Mouse (Mus musculus) ovary, adult 18-20 months (tissue): ENCODE measurements around the gene Nek10.
"Not testable (repeated sequence)": the region's sequence is repeated elsewhere in the genome, so short reads cannot be mapped to it uniquely, and the experiment has no call there.

Experiments used
- DNase-seq: peaks from one replicate; pipeline ENCODE4 v3.0.0; 2022; ENCODE audit warnings: low spot score, mixed read lengths

Gene Nek10

GRCm38 (mm10) chr14:14870463-14870862 is 67.2 kb downstream of the Nek10 start:
- DNase-seq: no peak

DNA sequence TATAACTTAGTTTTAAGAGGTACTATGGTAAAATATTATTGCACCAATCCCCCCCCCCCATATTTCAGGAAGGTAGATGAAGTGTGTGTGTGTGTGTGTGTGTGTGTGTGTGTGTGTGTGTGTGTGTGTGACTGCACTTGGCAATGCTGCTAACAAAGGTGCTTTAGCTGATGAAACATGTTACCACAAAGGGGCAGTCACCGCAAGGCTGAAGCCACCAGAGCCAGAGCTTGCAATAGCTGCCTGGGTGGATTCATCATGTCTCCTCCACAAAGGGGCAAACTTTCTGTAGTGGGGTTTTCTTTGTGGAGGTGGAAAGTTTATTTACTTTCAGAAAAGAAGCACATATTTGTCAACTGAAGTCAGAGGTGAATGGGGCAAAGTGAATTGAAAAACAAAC is 67.9 kb downstream of the Nek10 start:
- DNase-seq: no peak

DNA sequence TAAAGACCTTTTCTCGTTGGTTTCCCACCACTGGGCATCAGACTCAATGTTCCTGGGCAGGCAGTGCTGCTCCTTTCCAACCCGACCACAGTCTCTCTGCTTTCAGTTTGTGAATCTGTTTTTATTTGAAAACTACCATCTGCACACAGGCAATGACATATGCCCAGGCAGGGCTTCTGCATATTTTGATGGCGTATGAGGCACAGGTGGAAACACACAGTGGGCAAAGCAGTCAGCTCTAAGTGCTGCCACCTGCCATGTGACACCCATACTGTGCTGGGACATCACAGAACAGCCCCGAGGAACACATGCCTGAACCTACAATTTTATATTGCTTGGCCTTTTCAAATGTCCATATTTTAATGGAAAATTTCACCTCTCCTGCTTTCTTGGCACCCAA is 68.5 kb downstream of the Nek10 start:
- DNase-seq: no peak

DNA sequence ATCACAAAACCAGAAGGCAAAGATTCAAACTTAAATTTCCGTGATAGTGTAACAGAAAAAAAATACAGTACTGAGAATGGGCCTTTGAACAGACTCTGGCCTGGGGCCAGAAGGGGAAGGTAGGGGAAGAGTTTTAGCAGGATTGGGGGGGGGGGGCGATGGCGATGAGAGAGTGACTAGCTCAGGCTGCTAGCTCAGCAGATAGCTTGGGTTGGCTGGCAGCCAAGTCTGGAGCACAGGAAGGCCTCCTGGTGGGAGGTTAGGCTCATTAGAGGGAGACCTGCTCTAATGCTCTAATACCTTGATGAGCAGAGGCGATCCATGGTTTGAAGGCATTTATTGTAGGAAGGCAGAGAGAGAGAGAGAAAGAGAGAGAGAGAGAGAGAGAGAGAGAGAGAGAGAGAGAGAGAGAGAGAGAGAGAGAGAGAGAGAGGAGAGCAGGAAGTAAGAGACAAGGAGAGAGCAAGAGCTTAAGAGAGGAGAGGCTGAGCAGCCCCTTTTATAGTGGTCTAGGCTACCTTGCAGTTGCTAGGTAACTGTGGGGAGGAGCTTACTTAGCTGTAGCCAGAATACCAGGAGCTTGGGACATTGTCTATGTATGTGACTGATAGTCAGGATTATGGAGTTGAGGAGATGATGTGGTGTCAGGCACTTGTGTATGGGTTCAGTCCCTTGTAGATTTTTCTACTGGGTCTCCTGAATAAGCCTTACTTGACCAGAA is 90.9 kb downstream of the Nek10 start:
- DNase-seq: no peak

GRCm38 (mm10) chr14:14894776-14895175 is 91.6 kb downstream of the Nek10 start:
- no peak for DNase-seq

DNA sequence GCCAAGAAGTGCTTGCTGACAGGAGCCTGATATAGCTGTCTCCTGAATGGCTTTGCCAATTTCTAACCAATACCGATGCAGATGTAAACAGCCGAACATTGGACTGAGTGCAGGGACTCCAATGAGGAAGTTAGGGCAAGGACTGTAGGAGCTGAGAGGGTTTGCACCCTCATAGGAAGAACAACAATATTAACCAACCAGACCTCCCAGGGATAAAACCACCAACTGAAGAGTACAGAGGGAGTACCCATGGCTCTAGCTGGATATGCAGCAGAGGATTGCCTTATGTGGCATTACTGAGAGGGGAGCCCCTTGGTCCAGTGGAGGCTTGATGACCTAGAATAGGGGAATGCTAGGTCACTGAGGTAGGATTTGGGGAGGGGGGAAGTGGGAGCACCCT is 92.1 kb downstream of the Nek10 start:
- no peak for DNase-seq

- DNase-seq: no peak
Measured at GRCm38 (mm10) chr14:14896399-14897136, 93.4 kb downstream of the Nek10 start.

DNA sequence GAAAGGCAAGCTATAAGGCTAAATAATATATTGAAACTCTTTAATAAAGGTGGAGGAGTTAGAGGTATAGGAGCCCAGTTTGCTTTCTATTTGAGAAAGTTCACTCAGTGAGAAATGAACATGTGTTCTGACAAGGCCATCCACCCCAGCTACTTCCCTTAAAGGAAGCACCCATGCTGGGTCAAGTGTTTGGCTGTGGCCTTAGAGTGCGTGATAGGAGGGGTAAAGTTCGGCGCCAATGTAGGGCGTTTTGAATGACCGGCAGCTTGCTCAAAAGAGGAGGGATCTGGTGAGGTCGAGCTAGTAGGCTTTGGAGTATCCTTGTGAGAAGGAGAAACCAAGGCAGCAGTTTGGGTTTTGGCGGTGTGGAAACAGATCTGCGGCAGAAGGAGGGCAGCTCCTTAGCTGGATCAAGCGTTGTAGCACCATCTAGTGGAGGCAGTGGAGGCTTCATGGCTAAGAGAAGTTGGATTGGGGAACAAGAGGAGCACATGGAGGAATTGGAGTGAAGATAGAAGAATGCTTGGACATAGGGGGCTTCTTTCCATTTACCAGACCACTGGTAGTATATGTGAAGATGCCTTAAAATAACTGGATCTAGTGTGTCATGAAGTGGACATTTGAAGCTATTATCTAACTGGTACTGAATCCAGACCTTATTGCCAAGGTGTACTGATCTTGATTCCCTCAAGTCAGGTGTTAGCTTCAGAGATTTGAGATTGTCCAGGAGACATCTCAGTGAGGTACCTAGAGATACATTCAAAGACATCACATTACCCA is 101.7 kb downstream of the Nek10 start:
- DNase-seq: peak; percentile 26

- DNase-seq: no peak
Measured at GRCm38 (mm10) chr14:14905530-14905852, 102.3 kb downstream of the Nek10 start.

DNA sequence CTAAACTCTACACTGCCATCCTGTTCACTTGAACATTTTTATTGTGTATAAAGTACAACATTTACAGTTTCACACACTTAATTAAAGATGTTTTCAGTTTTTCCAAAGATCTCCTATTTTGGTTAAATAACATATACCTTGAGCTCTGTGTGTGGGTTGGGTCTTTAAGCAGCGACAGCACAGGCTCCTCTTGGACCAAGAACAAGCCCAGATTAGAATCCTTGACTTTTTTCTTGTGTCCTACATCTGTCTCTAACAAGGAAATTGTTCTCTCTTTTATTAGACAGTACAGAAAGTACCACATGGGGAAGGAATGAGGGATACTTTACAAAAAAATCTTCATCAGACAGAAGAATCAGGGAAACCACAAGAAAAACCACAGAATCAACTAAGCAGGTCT is 122.4 kb downstream of the Nek10 start:
- no peak for DNase-seq

- DNase-seq: no peak
Measured at GRCm38 (mm10) chr14:14927559-14927958, 124.3 kb downstream of the Nek10 start.

- no peak for DNase-seq
Measured at GRCm38 (mm10) chr14:14934977-14935376, 131.8 kb downstream of the Nek10 start.

- DNase-seq: no peak
Measured at GRCm38 (mm10) chr14:14945930-14946329, 142.7 kb downstream of the Nek10 start.

DNA sequence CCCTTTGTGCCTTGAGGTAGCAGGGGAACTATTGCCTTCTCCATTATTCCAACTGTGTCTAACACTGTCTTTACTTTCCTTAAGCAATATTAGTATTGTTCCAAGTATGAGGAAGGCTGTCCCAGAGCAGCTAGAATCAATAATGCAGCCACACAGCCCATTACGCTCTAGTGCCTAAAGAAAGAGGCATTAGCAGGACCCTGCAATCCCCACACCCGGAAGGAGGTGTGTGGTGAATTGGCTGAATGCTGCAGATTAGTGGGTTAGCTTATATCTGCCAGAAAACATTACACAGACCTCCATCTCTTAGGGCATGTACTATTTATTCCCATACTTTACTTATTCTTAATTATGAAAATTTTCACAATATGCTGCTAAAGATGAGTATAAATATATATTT is 145.8 kb downstream of the Nek10 start:
- no peak for DNase-seq

DNA sequence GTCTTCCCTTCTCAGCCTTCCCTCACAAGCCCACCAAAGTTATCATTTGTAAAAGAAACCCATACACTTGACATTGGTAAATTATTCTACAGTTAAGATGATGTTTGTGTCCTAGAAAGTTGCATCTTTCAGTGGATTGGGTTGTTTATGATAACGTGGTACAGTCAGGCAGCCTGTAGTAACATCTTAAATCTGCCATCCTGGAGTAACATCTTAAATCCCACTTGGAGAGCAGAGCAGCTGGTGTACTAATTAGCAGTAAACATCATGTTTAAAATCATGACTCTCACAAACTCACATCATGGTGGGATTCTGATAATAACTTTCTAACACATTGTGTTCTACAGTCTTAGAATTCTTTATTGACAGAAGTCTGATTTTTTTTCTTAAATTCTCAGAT is 148.6 kb downstream of the Nek10 start:
- no peak for DNase-seq

GRCm38 (mm10) chr14:14959780-14960440 is 156.7 kb downstream of the Nek10 start:
- DNase-seq: no peak

DNA sequence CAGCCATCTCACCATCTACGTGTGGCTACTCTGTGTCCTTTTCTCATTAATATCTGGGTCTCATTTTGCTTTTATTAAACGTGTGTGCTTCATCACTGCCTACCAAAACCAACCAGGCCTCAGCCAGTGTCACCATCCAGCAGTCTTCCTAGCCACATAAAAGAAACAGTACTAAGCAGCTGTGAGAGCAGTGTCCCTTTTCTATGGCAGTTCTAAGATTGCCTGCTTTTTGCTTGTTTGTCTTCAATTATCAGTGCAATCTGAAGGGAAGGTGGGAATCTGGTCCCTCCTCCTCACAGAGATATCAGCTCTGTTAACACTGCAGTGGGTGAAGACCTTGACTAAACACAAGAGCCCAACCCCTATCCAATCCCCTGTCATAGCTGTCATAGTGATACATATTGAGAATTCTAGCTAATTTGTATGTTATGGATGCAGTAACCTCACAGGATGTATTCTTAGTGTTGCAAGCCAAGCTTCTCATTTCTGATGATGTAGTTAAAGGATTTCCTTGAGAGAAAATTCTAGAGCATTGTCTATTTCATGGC is 157.3 kb downstream of the Nek10 start:
- no peak for DNase-seq

GRCm38 (mm10) chr14:14970633-14971032 is 167.4 kb downstream of the Nek10 start:
- DNase-seq: no peak

DNA sequence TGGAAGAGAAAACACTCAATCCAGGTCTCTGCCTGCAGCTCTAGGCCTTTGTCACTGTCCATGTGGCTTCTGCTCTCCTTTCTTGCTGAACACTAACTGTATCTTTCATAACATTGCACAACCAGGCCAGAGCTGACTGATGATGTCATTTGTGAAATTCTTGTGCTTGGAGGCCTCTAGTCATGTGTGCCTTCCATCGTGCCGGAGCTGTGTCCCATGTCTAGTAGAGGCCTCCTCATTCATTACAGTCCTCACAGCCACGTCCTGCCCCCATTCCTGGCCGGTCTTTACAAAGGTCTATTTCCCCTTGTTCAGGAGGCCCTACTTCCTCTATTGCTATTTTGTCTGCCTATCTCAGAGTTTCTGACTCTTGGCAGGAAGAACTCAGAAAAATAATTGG is 167.8 kb downstream of the Nek10 start:
- DNase-seq: no peak

- DNase-seq: no peak
Measured at GRCm38 (mm10) chr14:14974156-14974555, 170.9 kb downstream of the Nek10 start.

- not testable (repeated sequence) for DNase-seq
Measured at GRCm38 (mm10) chr14:14984106-14984505, 180.9 kb downstream of the Nek10 start.
